Mouse (Mus musculus): ENCODE measurements around the gene Ggta1.
"Not testable (repeated sequence)": the region's sequence is repeated elsewhere in the genome, so short reads cannot be mapped to it uniquely, and the experiment has no call there.

The Ggta1 gene

DNA sequence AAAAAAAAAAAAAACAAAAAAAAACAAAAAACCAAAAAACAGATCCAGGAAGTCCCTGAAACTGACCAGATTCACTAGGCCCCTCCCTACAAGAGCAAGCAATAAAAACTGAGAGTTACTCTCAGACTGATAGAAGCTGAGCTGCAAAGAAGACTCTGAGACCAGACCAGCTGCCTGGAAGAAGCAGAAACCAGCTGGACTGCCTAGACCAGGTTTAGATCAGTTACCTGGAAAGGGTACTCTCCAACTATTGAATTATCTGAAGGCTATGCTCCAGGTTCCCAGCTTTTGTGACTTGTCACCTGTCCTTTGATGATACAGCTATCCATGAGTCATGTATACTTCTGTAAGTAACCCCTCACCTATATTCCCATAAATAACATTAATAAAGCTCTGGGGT, 3.7 kb downstream of the Ggta1 start:
- DNase-seq, result no peak

DNA sequence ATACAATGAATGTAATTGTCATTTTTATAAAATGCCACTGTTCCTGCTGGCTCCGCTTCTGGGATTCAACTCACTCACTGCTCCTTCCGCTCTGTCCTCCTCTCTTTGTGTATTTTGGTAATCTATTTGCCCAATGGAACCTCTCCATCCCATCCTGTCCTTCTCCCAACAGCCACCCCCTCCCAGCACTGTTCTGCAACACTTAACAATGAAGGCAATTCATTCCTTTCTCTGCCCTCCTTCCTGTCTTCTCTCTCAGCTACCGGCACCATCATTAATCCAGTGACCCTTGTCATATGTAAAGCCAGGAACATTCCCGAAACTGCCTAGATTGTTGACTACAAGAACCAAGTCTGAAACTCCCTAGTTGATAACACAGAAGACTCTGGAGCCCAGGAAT, 4.6 kb downstream of the Ggta1 start:
- no peak for DNase-seq

GRCm38 (mm10) chr2:35453736-35454135, 9.3 kb downstream of the Ggta1 start:
- DNase-seq, result peak; percentile 59

- not testable (repeated sequence) for DNase-seq
Measured at GRCm38 (mm10) chr2:35452695-35453094, 10.3 kb downstream of the Ggta1 start.

DNA sequence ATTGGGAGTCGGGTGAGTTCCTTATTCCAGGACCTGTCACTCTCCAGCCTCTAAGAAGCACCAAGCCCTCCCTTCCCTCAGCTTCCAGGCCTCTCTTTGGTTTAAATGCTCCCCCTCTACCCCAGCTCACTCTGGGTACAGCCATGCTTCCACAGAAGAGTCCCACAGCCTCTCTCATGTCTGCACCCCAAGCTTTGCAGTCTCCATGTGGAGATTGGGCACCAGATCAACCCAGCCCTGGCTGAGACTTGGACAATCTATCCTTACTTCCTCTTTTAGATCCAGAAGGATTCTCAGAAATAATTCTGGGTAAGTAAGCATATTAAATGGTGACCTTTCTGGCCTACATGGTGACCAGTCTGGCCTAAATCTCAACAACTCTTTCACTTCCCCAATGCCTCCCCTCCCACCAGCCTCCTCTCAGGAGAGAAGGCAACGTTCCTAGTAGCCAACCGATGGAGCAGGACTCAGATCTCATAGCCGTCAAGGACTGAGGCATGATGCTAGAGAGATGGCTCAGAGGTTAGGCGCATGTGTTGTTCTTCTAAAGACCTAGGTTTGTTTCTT, 11.5 kb downstream of the Ggta1 start:
- no peak for DNase-seq

DNA sequence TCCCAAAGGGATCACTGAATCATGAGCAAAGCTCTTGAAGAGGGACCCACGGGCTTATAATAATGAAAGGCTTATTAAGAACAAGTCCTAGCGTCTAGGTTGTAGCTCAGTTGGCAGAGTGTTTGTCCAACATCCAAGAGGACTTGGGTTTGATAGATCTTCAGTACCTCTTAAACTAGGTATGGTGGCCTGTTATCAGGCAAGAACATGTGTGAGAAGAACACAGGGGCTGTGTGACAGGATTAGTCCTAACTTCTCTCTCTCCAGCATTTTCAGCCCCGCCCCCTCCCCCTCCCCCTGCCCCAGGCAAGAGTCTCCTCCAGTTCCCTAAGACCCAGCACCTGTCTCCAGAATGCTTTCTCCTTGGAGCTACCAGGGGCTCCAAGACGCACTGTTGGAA, 12.2 kb downstream of the Ggta1 start:
- DNase-seq, result no peak

GRCm38 (mm10) chr2:35449687-35450622, 13.1 kb downstream of the Ggta1 start:
- no peak for DNase-seq

GRCm38 (mm10) chr2:35448914-35449670, 13.9 kb downstream of the Ggta1 start:
- no peak for DNase-seq

GRCm38 (mm10) chr2:35448215-35448913, 14.7 kb downstream of the Ggta1 start:
- no peak for DNase-seq

DNA sequence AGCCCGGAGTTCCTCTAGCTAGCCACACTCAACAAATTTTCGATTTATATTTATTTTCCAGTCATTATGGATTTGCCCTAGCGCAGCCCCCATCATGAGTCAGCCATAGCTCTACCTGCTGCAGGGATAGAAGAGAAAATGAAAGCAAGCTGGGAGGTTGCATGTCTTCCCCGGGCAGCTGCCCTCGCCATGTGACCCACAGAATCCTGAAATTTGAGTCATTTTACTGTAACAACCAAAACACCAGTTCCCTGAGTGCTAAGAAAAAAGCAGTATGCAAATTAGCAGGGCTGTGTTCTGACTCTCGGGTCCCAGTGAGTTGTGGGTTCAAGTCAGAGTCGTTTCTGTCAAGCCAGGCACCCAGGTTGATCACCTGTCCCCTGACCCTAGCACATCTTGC, 15.6 kb downstream of the Ggta1 start:
- no peak for DNase-seq

DNA sequence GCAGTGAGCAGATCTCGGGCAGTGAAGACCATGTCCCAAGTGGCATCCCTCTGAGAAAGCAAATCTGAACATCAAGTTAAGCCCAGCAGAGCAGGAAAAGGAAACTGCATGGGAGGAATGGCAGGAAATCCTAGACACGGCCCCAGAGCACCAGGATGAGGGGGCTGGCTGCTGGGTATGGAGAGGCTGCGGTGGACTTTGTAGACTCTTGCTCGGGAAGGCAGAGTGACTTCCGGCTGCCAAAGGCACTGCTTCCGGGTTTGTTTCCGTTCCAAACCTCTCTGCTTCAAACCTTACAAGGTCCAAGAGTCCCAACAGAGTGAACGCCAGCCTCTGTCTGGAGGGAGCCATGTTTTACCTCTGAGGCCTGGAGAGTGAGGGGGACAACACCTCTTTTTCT, 16.2 kb downstream of the Ggta1 start:
- DNase-seq, result peak; percentile 44

- peak; percentile 57 for DNase-seq
Measured at GRCm38 (mm10) chr2:35446300-35446699, 16.7 kb downstream of the Ggta1 start.

GRCm38 (mm10) chr2:35445610-35446009, 17.4 kb downstream of the Ggta1 start:
- DNase-seq, result no peak

DNA sequence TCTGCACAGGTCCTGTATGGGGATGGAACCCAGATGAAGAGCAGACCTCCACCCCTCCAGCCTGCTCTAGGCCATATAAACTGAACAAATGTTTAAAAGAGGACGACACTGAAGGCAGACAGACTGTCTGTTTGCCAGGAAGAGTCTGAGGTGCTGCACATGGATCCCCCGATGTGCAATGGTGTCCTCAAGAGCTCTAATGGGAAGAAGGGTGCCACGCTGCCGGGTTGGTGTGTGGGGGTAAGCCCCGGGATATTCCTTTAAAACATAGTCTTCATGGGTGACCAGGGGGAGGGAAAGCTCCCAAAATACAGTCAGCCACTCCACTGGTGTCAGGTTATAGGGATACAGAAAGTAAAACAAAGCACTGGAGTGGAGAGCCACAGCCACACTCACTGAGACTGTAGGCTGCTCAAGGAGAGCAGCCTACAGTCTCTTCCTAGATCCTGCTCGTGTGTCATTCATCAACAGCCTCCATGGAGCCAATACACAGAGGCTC, 18.2 kb downstream of the Ggta1 start:
- DNase-seq, result no peak

GRCm38 (mm10) chr2:35443981-35444763, 18.9 kb downstream of the Ggta1 start:
- DNase-seq, result no peak

GRCm38 (mm10) chr2:35443325-35443724, 19.7 kb downstream of the Ggta1 start:
- no peak for DNase-seq

DNA sequence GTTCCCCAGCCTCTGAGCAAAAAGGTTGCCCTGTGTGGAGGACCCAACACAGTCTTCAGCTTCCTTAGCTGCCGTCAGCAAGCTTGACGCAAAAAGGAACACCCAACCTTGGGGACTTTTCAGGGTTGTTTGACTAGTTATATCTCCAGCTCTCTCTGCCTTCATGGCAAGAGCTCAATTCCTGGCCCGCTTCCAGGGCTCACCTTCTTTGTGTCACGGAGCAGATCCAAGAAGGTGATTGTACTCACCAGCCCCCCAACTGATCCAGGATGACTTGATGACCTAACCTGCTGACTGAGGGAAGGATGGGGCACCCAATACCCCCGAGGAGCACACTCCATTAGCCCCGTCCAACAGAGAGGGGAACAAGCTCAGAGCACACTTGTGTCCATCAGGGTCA, 21.0 kb downstream of the Ggta1 start:
- DNase-seq, result no peak

- DNase-seq, result no peak
Measured at GRCm38 (mm10) chr2:35441419-35441818, 21.6 kb downstream of the Ggta1 start.

- no peak for DNase-seq
Measured at GRCm38 (mm10) chr2:35440480-35440879, 22.6 kb downstream of the Ggta1 start.

DNA sequence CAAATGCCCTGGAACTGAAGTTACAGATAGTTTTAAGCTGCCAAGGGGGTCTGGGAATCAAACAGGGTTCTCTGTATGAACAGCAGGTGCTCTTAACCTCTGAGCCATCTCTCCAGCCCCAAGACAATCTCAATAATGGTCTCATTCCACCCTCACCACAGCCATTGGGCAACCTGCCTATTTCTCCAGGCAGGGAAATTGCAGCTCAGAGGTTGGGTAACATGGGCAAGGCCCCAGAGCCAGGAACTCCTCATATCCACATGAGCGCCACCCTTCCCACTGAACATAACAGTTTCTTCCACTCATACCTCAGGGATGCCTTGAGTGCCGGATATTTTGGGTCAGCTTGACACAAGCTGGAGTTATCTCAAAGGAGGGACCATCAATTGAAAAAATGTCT, 25.2 kb downstream of the Ggta1 start:
- DNase-seq, result no peak

GRCm38 (mm10) chr2:35434576-35435123, 28.4 kb downstream of the Ggta1 start:
- no peak for DNase-seq

DNA sequence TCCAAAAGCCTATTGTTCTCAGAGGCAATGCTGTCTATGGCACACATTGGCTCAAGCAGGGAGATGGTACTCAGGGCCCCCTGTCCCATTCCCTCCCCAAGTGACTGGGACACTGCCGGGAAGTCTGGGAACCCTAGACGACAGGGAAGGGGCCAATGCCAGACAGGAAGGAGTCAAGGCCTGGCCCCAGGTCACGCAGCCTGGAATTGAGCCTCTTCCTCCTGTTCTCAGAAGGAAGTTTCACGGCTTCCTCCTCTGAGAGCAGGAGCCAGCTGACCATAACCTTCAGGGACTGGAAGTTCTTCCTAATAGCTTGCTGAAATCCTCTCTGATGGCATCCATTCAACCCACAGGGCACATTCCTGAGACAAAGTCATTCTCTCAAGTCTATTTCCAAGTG, 29.6 kb downstream of the Ggta1 start:
- no peak for DNase-seq
